ENCODE assay signal across 8 mouse cellular contexts in genomic region chr19:50374751-50375150, GRCm38 (mm10).
DNase-seq lines count a peak whose midpoint lies in the region.

No protein-coding gene starts in this region.

- intact Hi-C loops in heart, postnatal 14 days (cut with DNase I), result no loop called here

- peak; percentile 27 to 34 for DNase-seq in heart, adult 18-20 months
- DNase-seq in heart, adult 11 months, result no peak
- peak; percentile 78 for DNase-seq in retina, postnatal 1 day
- no peak for DNase-seq in retina, embryonic 14.5 days (ENCODE audit: low spot score)
- peak; percentile 17 to 61 for DNase-seq in heart, postnatal 14 days
- peak; percentile 27 to 51 for DNase-seq in right cerebral cortex, adult 2 months (ENCODE audit: low spot score in 2 of 2)
- DNase-seq in gastrocnemius, postnatal 25 days, result no peak
- no peak for DNase-seq in natural killer cell, adult 2 months (ENCODE audit: low spot score in 2 of 2)

Comparison
In these comparisons a context has a peak if more than half of its experiments do, and no peak if none do; other contexts are left out.
1. DNase-seq: peak in heart, adult 18-20 months (2 of 2), retina, postnatal 1 day (single experiment), heart, postnatal 14 days (2 of 2) and right cerebral cortex, adult 2 months (2 of 2); none in heart, adult 11 months (single experiment), retina, embryonic 14.5 days (single experiment), gastrocnemius, postnatal 25 days (single experiment) and natural killer cell, adult 2 months (0 of 2).